Mouse (Mus musculus) kidney, adult 9 months (tissue): ENCODE measurements around the gene Olfr231.

Experiments used
- DNase-seq: peaks from one replicate; pipeline ENCODE4 v3.0.0; 2022

The Olfr231 gene

DNA sequence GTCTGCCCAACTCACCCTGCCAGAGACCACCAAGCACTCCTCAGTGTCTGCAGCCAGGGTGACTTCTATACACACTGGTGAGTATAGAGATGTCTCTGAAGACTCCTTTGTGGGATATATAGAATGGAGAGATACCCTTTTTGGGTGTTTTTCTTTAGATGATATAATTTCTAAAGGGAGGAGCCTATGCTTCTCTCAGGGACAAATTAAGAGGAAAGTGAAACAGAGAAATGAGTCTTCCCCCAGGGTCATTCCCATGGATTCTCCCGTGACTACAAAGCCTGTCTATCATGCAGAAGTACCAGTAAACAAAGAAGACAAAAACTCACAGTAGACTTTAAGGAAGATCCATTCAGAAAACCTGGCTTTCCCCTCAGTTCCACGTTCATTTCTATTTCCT lies at the start of gene Olfr231:
Gene Olfr231 (minus strand): TSS at position 101 of the 400 bp plus-strand sequence.
- DNase-seq = no peak

- DNase-seq = no peak
These were observed 48.1 kb upstream of the Olfr231 start for GRCm38 (mm10) chr1:174169024-174169423.

- no peak for DNase-seq
These were observed 38.1 kb upstream of the Olfr231 start for GRCm38 (mm10) chr1:174159095-174159494.

DNA sequence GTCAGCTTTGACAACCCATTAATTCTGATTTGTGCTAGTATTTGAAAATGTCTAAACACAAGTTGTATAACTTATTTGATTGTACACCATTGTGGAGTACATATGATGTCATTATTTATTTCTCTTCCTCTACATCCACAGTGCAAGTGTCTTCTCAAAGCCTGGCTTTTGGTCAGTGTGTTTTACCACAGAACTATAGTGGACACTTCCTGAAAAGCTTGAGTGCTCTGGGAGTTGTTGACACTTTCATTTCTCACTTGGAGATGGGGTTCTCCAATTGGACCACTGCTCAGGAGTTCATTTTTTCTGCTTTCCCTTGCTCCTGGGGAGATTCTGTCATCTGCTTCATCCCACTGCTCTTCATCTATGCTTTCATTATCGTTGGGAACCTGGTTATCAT lies 37.5 kb upstream of the Olfr231 start:
- no peak for DNase-seq

- DNase-seq = no peak
These were observed 36.7 kb upstream of the Olfr231 start for GRCm38 (mm10) chr1:174157622-174158021.

DNA sequence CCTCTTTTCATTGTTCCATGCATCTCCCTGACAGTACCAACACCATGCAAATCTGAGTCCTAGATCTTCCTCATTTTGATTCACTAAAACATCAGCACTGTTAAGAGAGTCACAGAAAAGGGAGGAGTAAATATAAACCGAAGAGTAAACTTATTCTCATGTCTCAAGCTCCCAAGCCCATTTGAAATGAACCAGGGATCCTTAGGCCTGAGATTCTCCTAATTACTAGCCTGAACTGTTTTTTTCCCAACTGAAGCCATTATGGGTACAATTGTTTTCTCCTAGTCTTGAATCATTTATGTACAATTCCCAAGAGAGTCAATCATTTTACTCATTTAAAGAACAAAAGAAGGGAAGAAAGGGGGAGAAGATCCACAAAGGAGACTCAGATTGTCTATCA lies 34.4 kb upstream of the Olfr231 start, which contains the start of gene Olfr420:
Gene Olfr420 (plus strand): TSS at position 301 of the 400 bp plus-strand sequence.
- DNase-seq = no peak

DNA sequence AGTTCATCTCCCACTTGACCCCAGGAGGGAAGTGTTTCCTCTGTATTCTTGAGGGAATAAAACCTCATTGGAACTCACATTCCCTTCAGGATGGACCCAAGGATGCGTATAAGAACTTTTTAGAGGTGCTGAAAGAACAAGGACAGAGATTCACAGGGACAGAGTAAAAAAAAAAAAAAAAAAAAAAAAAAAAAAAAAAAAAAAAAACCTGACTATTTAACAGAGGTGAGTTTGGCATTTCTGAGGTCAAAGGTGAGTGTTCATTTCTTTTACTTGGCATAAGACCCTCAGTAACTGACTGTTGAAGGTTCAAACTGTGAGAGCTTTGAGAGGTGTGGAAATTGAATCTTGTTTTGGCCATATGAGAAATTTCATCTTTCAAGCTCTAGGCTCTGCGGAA lies 28.3 kb upstream of the Olfr231 start:
- DNase-seq = no peak

DNA sequence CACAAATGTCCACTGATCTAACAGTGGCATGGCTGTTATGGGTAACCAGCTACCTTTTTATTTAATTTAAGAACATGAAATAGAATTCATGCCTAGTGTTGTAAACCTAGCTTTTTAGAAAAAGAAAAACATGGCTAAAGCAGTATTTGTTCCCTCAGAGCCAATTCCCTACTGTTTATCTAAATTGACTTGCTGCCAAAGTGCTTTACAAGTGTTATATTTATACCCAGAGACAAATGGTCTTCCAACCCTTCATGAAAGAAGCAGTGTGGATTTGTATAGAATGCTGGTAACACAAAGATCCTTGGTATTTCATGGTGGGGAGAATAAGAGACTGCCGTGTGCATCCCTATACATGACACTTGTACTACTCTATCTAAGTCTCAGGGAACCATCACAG lies 25.7 kb upstream of the Olfr231 start:
- DNase-seq = no peak

- DNase-seq = no peak
These were observed 20.4 kb upstream of the Olfr231 start for GRCm38 (mm10) chr1:174141384-174141783.

DNA sequence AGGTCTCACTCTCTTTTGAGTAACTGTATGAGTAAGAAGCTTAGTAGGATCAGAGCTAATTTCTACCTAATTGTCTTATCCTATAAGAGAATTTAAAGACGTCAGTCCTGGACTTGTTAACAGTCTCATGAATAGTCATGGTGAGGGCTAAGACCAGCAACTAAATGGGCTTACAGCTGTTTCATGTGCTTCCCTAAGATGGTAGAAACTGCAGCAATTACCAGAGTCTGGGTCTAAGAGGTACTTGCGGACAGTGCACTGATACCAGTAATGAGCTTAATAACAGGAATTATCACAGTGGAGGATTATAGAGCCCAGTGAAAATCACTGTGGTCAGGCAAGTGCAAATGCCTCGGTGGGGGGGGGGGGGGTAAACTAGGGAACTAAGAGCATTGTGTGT lies 11.0 kb upstream of the Olfr231 start:
- no peak for DNase-seq

DNA sequence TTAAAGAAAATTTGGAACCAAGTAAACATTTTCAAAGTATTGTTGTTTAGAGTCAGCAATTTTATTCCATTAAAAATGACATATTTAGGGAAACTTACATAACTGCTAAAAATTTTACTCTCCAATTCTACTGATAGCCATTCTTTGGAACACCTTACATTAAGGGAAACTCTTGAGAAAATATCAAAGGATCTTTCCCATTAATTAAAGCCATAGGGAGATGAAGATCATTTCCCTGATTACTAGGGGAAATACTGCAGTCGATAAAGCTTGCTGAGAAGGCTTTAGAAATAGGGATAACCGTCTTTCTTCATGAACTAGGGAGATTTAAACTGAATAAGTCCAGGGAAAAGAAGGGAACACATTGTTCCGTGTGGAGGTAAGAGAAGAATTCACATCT lies 10.3 kb upstream of the Olfr231 start, which contains the start of gene Olfr424:
Gene Olfr424 (plus strand): TSS at position 301 of the 400 bp plus-strand sequence.
- DNase-seq = no peak

GRCm38 (mm10) chr1:174103735-174104134 lies 17.2 kb downstream of the Olfr231 start:
- peak; percentile 5 for DNase-seq

DNA sequence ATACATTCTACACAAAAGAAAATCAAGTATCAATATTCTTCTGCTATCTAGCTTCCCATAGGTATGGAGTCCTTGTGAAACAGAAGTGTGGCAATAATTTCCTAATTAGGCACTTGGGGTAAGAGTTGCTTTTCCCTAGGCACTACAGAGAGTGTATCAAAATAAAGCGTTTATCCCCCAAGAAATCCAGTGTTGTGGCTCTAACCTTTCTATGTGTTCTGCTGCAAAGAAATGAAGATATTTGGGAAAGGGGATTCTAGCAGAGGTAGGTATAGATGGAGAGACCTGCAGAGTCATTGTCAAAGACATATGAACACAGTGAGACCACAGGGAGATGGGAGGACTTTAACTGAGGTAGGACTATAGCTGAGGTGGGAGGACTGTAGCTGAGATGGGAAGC lies 24.4 kb downstream of the Olfr231 start, which contains the start of gene Olfr427:
Gene Olfr427 (plus strand): TSS at position 301 of the 400 bp plus-strand sequence.
- DNase-seq = no peak

DNA sequence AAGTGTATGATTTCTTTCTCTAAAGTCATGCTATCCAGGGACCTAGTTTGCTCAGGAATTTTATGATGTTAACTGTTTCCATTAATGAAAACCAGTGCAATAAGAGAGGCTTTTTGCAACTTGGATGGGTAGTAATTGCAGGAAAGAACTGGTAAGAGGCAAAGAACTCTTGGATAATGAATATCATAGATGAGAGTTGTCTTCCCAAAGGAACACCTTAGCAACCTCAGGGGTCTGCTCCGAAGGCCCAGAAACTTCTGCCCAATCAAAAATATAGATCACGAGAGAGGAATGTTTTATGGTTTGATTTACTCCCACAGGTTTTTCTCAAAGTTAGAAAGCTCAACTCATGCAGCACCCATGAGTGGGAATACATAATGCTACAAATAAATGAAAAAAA lies 36.9 kb downstream of the Olfr231 start, which contains the start of gene Olfr429:
Gene Olfr429 (plus strand): TSS at position 301 of the 400 bp plus-strand sequence.
- DNase-seq = no peak

DNA sequence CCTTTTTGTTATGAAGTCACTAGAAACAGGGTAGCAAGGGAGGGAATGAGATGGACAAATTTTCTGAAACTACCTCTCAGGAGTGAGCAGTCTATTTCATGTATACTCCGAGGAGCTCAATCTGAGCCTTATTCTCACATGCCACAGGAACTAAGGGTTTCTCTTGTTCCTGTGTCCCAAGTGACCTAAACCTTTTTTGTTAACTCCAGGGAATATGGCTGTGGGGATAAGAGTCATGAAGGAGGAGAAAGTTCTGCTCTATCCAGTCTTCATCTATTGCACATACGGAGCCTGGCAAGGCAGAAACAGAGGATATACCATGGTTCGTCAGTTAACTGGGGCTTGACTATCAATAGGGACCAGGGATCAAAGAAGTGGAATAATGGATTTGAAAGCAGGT lies 54.7 kb downstream of the Olfr231 start, which contains the start of gene Olfr430:
Gene Olfr430 (plus strand): TSS at position 301 of the 400 bp plus-strand sequence.
- DNase-seq = no peak
